Mouse (Mus musculus): ENCODE measurements around the gene Lpar2.

DNA sequence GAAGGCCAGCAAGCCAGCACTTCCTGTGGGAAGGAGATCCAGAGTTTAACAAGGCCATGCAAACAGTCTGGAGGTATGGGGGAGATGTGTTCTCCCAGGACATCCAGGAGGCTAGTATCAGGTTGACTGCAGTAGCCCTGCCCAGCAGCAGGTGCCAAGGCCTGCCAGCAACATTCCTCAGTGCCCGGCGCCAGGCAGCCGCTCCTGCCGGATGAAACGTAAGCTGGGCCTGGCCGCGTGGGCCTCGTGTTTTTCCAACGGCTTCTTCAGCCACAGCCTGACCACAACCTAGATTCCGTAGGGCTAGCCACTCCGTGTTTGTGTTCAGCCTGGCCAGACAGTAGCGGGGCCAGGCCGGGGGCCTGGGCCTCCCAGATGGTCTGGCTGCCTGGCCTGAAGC, 52.4 kb downstream of the Lpar2 start:
- TF ChIP-seq GATA1 (IDR thresholded peaks at IDR 0.05; ENCODE audit: borderline replicate concordance, low read length) (no peak), FLI1 (IDR thresholded peaks at IDR 0.05; ENCODE audit: low read length) (no peak)

All from megakaryocyte, embryonic 14.5 days (primary cell).